Mouse (Mus musculus) myocyte (in vitro differentiated cells): ENCODE measurements around the gene Nexn.
"Not testable (repeated sequence)": the region's sequence is repeated elsewhere in the genome, so short reads cannot be mapped to it uniquely, and the experiment has no call there.

ENCODE experiments used
- CEBPB ChIP-seq: IDR thresholded peaks from 2 replicates; pipeline ENCODE4 v1.6.1; 2011; ENCODE audit warnings: mild to moderate bottlenecking, moderate library complexity; ENCODE audit not compliant: poor library complexity, insufficient read depth, severe bottlenecking
- E2F4 ChIP-seq: IDR thresholded peaks from one replicate; pipeline ENCODE4 v1.6.1; 2011; ENCODE audit warnings: mild to moderate bottlenecking, control low read depth, moderate library complexity; ENCODE audit not compliant: insufficient read depth
- MAX ChIP-seq: IDR thresholded peaks from one replicate; pipeline ENCODE4 v1.6.1; 2011; ENCODE audit warnings: low read depth, mild to moderate bottlenecking, control low read depth
- MYOD1 ChIP-seq, 3 experiments: IDR thresholded peaks; one replicate each; pipeline ENCODE4 v1.6.1; 2011; ENCODE audit warnings: control low read depth in 2 of 3, low read depth in 2 of 3, mild to moderate bottlenecking in 2 of 3, moderate library complexity in 1 of 3; ENCODE audit not compliant: insufficient read length in 2 of 3, control insufficient read depth in 1 of 3
- MYOG ChIP-seq, 3 experiments: IDR thresholded peaks; one replicate each; pipeline ENCODE4 v1.6.1; 2011; ENCODE audit warnings: control low read depth in 2 of 3, low read depth in 2 of 3, mild to moderate bottlenecking in 2 of 3; ENCODE audit not compliant: insufficient read length in 2 of 3, control insufficient read depth in 1 of 3, insufficient read depth in 1 of 3
- POLR2A ChIP-seq: IDR thresholded peaks from one replicate; pipeline ENCODE4 v1.6.1; 2011; ENCODE audit warnings: low read depth, mild to moderate bottlenecking, control low read depth, moderate library complexity; ENCODE audit not compliant: insufficient read length
- POLR2AphosphoS2 ChIP-seq: IDR thresholded peaks from one replicate; pipeline ENCODE4 v1.6.1; 2011; ENCODE audit warnings: low read depth, control low read depth; ENCODE audit not compliant: insufficient read length
- REST ChIP-seq: IDR thresholded peaks from one replicate; pipeline ENCODE4 v1.6.1; 2011; ENCODE audit warnings: mild to moderate bottlenecking, control low read depth, moderate library complexity; ENCODE audit not compliant: insufficient read depth, insufficient read length
- SRF ChIP-seq: IDR thresholded peaks from one replicate; pipeline ENCODE4 v1.6.1; 2011; ENCODE audit warnings: low read depth; ENCODE audit not compliant: control insufficient read depth, insufficient read length
- TCF12 ChIP-seq: IDR thresholded peaks from one replicate; pipeline ENCODE4 v1.6.1; 2011; ENCODE audit warnings: mild to moderate bottlenecking, control low read depth; ENCODE audit not compliant: poor library complexity, insufficient read depth, severe bottlenecking
- TCF3 ChIP-seq: IDR thresholded peaks from one replicate; pipeline ENCODE4 v1.6.1; 2011; ENCODE audit warnings: low read depth, control low read depth; ENCODE audit not compliant: insufficient read length
- USF1 ChIP-seq: IDR thresholded peaks from one replicate; pipeline ENCODE4 v1.6.1; 2011; ENCODE audit warnings: low read depth, mild to moderate bottlenecking, control low read depth, moderate library complexity

- not testable (repeated sequence) for TF ChIP-seq MAX; TCF12; E2F4; POLR2A; MYOD1 (IDR thresholded peaks at IDR 0.05; ENCODE audit: control insufficient read depth in 1 of 3, insufficient read length in 2 of 3, low read depth in 2 of 3); USF1; TCF3; REST; CEBPB; POLR2AphosphoS2; SRF; MYOG (IDR thresholded peaks at IDR 0.05; ENCODE audit: control insufficient read depth in 1 of 3, insufficient read depth in 1 of 3, insufficient read length in 2 of 3, low read depth in 2 of 3)
Observed at GRCm38 (mm10) chr3:152259409-152259808, 6.7 kb downstream of the Nexn start.
